Mouse (Mus musculus): ENCODE results near the gene Slc25a33.

Gene Slc25a33

GRCm38 (mm10) chr4:149794966-149795477, 20.9 kb upstream of the Slc25a33 start:
- no peak for DNase-seq (ENCODE audit: low spot score)

DNA sequence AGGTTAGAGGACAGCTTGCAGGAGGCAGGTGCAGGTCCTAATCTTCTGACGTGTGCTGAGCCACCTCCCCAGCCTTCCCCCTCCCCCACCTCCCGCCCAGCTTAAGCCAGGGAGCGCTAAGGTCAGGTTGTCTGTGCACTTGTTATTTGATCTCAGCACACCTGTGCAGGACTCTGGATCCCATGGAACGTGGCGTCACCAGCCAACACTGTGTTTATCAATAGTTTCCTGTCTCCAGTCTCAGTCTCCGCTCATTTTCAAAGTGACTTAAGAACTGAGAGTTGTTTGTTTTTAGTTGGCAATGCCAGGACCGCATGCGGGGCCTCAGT, 19.9 kb upstream of the Slc25a33 start:
- no peak for DNase-seq (ENCODE audit: low spot score)

DNA sequence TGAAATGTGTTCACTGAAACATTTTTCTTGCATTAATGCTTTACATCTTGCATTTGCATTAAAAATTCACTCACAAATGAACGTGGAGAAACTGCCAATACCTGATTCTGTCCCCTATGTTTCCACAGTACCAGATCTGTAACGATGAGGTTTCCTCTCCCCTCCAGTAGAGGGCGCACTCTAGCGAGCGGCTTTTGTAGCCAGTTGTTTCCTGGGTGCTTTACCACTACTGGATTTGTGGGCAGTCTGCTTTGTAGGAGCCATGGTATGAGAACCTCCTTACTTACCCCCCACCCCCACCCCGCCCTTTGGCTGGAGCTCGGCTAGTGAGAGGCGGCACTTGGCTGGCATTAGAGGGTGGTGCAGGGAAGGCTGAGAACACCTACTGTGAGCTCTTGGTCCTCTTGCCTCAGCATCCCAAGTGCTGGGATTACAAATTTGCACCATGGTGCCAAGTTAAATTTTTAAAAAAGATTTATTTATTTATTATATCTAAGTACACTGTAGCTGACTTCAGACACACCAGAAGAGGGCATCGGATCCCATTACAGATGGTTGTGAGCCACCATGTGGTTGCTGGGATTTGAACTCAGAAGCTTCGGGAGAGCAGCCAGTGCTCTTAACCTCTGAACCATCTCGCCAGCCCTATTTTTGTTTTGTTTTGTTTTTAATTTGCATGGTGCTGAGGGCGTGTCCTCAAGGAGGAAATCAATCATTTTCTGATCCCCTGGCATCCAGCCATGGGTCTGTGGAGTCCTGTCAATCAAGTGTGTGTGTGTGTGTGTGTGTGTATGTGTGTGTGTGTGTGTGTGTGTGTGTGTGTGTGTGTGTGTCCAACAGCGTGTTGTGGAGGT, 19.3 kb upstream of the Slc25a33 start:
- no peak for DNase-seq (ENCODE audit: low spot score)

- DNase-seq (ENCODE audit: low spot score) = no peak
Observed at GRCm38 (mm10) chr4:149792159-149792800, 18.2 kb upstream of the Slc25a33 start.

DNA sequence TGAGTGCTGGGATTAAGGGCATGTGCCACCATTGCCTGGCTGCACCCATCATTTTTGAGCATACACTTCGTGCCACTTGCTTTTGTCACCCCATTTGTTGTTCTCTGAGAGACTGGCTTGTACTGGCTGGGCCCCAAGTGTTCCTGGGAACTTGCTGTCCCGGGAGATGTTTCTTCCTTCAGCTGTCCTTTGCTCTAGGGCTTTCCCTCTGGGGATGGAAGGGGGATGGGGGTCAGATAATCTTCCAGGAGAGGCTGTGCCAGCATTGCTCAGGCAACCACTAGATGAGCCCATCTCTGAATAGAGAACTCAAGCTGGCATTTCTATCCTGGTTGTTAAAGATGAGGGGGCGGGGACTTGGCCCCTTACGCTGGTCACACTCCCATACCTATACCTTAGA, 17.4 kb upstream of the Slc25a33 start:
- no peak for DNase-seq (ENCODE audit: low spot score)

GRCm38 (mm10) chr4:149790969-149791368, 16.9 kb upstream of the Slc25a33 start:
- no peak for DNase-seq (ENCODE audit: low spot score)

DNA sequence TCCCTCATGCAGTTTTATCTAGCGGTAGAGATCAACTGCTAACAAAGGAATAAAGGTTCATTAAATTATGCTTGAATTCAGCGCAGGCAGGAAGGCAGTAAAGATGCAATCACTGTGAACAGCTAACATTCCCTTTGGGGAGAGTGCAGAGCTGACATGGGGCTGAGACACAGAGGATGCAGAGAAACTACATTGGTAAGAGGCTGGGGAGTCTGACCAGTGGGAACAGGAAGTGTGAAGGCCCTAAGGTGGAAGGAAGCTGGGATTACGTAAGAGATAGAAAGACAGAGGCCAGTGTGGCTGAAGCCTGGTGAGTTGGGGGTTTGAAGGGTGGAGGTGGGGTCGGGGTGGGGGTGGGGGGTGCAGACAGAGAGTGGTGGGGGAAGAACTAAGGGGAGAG, 16.5 kb upstream of the Slc25a33 start:
- no peak for DNase-seq (ENCODE audit: low spot score)

DNA sequence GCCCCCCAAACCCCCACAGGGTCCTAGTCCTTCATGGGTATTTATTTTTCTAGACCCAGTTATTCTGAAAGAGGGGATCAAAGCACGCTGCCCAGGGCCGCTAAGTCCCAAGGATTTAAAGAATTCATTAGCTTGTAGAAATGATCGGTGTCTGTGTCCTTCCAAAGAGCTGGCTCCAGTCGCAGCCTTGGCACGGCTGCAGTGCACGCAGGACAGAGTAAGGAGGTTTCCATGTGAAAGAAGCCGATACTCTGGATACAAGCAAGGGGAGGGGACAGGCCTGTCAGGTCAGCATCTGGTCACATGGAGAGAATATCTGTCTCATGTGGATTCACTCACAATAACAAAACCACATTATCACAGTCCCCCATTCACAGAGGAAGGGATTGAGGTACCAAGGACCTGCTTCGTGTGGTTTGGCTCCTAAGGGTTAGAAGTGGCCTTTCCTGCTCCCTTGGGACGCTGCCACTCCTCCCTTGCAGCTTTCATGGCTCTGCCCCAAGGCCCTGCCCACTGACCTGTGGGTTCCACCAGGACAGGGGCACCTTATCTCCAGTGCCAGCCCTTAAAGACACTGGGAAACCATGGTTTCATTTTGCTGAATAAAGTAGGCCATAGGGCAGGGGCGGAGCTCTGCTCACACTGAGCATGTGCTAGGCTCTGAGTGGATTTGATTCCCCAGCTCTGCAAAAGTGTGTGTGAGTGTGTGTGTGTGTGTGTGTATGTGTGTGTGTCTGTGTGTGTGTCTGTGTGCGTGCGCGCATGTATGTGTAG, 15.5 kb upstream of the Slc25a33 start:
- no peak for DNase-seq (ENCODE audit: low spot score)

DNA sequence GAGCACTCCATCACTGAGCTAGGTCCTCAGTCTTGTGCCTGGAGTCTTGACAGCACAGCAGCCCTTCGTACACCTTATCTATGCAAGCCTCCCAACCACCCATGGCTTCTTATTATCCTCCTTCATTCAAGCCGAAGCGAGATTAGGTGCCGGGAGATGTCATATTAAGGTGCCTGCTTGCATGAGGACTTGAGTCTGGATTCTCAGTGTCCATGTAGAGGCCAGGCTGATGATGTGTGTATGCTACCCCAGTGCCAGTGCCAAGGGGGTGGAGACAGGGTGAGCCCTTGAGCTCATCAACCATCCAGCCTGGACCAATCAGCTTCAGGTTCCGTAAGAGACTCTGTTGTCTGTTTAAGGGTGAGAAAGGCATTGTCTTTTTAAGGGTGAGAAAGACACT, 10.8 kb upstream of the Slc25a33 start:
- DNase-seq (ENCODE audit: low spot score) = no peak

GRCm38 (mm10) chr4:149784371-149784770, 10.3 kb upstream of the Slc25a33 start:
- no peak for DNase-seq (ENCODE audit: low spot score)

DNA sequence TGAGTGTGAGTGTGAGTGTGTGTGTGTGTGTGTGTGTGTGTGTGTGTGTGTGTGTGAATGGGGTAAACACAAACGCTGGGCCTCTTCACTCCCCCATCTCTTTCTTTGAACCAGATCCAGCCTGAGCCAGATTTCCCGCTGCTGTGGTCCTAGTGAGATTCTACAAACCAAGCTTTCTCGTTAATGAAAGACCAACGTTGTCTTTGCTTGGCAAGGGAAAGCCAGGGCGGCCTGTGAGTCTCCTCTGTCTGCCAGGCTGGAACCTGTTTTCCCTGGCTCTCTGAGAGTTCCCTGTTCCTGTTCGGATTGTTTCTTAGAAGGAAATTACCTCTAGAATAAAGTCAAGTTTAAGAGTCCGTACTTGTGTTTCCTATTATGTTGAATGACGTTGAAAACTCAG, 8.9 kb upstream of the Slc25a33 start:
- no peak for DNase-seq (ENCODE audit: low spot score)

DNA sequence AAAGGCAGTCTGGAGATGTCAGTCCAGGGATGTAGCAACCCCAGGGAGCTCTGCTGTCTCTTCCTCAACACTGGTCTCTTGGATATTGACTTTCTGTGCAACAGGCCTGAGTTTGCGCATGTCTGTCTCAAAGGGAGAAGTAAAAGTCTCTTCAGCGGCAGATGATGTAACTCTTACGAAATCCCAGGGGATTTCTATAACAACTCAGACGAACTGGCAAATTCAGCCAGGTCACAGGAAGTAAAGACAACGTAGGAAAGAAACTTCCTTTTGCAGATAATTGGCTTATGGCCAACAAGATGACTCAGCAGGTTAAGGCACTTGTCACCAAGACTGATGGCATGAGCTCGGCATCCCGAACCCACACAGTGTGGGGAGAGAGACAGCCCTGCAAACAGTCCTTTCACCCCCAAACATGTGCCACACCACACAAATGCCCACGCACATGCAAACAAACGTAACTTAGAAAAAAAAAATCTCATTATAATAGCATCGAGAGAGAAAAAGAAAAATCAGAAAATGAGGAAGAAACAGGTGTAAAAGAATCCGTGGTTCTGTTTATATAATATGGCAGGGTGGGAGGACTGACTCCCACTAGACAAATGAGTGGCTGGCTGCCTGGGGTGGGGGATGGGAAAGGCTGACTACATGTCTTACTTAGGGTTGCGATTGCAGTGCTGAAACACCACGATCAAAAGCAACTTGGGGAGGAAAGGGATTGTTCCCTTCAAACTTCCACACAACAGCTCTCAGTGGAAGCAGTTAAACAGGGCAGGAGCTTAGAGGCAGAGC, 6.7 kb upstream of the Slc25a33 start:
- no peak for DNase-seq (ENCODE audit: low spot score)

- no peak for DNase-seq (ENCODE audit: low spot score)
Observed at GRCm38 (mm10) chr4:149779966-149780365, 5.9 kb upstream of the Slc25a33 start.

GRCm38 (mm10) chr4:149777126-149777525, 3.0 kb upstream of the Slc25a33 start:
- no peak for DNase-seq (ENCODE audit: low spot score)

GRCm38 (mm10) chr4:149775760-149776362, 1.8 kb upstream of the Slc25a33 start:
- no peak for DNase-seq (ENCODE audit: low spot score)

GRCm38 (mm10) chr4:149775330-149775729, 1.3 kb upstream of the Slc25a33 start:
- DNase-seq (ENCODE audit: low spot score) = no peak

GRCm38 (mm10) chr4:149773408-149774093, 526 bp downstream of the Slc25a33 start:
- no peak for DNase-seq (ENCODE audit: low spot score)

DNA sequence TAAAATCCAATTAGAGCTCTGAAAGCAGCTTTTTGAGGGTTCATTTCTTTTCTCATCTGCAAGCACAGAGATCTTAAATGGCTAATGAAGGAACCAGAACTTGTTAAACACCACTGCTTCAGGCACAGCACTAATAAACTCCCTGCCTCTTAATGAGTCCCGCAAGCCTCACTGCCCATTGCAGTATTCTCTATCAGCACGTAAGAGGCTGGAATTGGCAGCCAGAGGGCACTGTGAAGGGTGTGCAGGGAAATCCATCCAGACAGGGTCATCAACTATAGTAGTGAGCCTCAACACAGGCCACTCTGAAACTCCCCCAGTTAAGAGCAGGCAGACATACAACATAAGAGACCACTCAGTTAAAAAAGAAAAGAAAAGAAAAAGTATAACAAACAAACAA, 1.7 kb downstream of the Slc25a33 start:
- no peak for DNase-seq (ENCODE audit: low spot score)

DNA sequence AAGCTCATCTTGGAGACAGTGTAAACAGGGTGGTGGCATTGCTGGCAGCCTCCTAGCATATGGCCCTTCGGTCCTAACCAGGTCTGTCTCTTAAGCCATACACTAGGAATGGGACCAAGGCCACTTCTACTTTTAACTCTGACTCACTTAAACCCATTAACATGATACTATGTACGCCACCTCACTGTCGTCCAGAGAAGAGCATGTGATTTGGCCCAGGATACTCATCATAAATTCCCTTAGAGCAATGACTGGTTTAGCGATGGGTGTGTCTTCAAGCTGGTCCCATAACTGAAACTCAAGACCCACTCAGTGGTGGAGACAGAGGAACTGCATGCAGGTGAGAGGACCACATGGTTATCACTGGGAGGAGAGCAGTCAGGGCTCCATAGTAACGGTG, 8.9 kb downstream of the Slc25a33 start:
- DNase-seq (ENCODE audit: low spot score) = no peak

GRCm38 (mm10) chr4:149763335-149763734, 10.7 kb downstream of the Slc25a33 start:
- no peak for DNase-seq (ENCODE audit: low spot score)

- no peak for DNase-seq (ENCODE audit: low spot score)
Observed at GRCm38 (mm10) chr4:149759517-149759916, 14.6 kb downstream of the Slc25a33 start.

Data from left cerebral cortex, adult 11 months (tissue).